ENCODE assay signal across 13 mouse cellular contexts in genomic region chr11:120175948-120176347, GRCm38 (mm10).
"Had no signal": no experiment of that assay in that cellular context is flagged by ENCODE, and none has a peak within 500 bp of the region (broad histone marks: within the 10 kb centered on the region; RNA-seq: fewer than 3 reads in every experiment).

No protein-coding gene starts in this region.

- H3K4me3 ChIP-seq: kidney, embryonic 15.5 days; midbrain, embryonic 13.5 days; neural tube, embryonic 12.5 days; stomach, embryonic 15.5 days had no signal

- H3K36me3 ChIP-seq: kidney, embryonic 15.5 days; midbrain, embryonic 13.5 days; neural tube, embryonic 12.5 days; stomach, embryonic 15.5 days had no signal

- DNase-seq: kidney, adult 2 months; kidney, postnatal 14 days; left cerebral cortex, postnatal 4 days; lung, embryonic 14.5 days; lung, postnatal 10 days; right cerebral cortex, postnatal 14 days; thymus, adult 2 months; thymus, postnatal 25 days had no signal

- H3K9ac ChIP-seq: kidney, embryonic 15.5 days; lung, embryonic 14.5 days; midbrain, embryonic 13.5 days; neural tube, embryonic 12.5 days; stomach, embryonic 15.5 days had no signal

- H3K9me3 ChIP-seq: kidney, embryonic 15.5 days; midbrain, embryonic 13.5 days; neural tube, embryonic 12.5 days; stomach, embryonic 15.5 days had no signal

- H3K4me1 ChIP-seq: midbrain, embryonic 13.5 days had no signal

- H3K27ac ChIP-seq: kidney, embryonic 15.5 days; midbrain, embryonic 13.5 days; neural tube, embryonic 12.5 days; stomach, embryonic 15.5 days had no signal

- H3K4me2 ChIP-seq: kidney, embryonic 15.5 days; liver, embryonic 11.5 days; lung, embryonic 14.5 days; midbrain, embryonic 13.5 days; neural tube, embryonic 12.5 days; stomach, embryonic 15.5 days had no signal

- H3K27me3 ChIP-seq: kidney, embryonic 15.5 days; midbrain, embryonic 13.5 days; neural tube, embryonic 12.5 days; stomach, embryonic 15.5 days had no signal

- ATAC-seq: midbrain, embryonic 13.5 days had no signal
